Mouse (Mus musculus) bone marrow macrophage, adult 2 months (primary cell): ENCODE measurements around the gene Pde4d. TPM values are rescaled to one million over a fixed set of nuclear protein-coding genes. Genes with fewer than 3 reads are reported as not detected.

Experiments used
- H3K27ac ChIP-seq: 2 replicates; pipeline ENCODE4 v1.5.1; 2012; ENCODE audit warnings: low read depth, low read length; ENCODE audit not compliant: insufficient read depth
- H3K4me1 ChIP-seq: 2 replicates; pipeline ENCODE4 v1.6.1; 2012; ENCODE audit warnings: low read length; ENCODE audit not compliant: control insufficient read depth, insufficient read depth
- H3K4me3 ChIP-seq: 2 replicates; pipeline ENCODE4 v1.5.1; 2012; ENCODE audit warnings: mild to moderate bottlenecking, low read length, moderate library complexity; ENCODE audit not compliant: insufficient read depth
- CTCF ChIP-seq: IDR thresholded peaks from 2 replicates; pipeline ENCODE4 v1.5.1; 2012; ENCODE audit warnings: low read depth, mild to moderate bottlenecking, low read length, moderate library complexity
- POLR2A ChIP-seq: IDR thresholded peaks from 2 replicates; pipeline ENCODE4 v1.6.1; 2012; ENCODE audit warnings: mild to moderate bottlenecking, low read depth, low read length, borderline replicate concordance
- polyA plus RNA-seq: library from polyadenylated mRNA; stranded (reverse); fragments of >200 nt; gene quantifications from 2 replicates; pipeline ENCODE4 v1.2.4, GENCODE M21; 2012; ENCODE audit not compliant: missing spikeins, insufficient read depth, insufficient read length

Pde4d gene
- polyA plus RNA-seq, 1 experiment, result 1.8 TPM

DNA sequence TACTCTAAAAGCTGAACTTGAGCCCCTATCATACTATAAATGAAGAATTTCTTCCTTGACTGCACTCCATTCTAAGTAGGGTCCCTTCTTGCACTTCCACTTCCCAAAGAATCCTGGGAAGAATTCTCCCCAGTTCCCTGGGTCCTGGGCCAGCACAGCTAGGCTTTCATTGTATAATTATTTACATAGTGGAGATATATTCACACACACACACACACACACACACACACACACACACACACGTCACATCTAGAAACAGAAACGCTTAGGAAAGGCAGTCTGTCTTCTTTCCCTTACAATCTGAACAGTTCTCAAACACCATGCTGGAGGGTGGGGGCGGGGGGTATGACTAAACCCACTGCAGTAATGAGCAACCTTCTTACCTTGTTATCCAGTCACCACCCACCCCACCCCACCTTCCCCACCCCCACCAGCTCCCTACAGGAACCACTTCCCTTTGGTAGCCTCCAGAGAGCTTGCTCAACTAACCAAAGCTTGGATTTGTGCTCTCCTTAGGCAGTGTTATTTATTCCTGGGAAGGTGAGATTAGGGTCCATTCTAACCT, 868.8 kb downstream of the Pde4d start:
- Histone ChIP-seq H3K27ac (no peak overlapping the region), H3K4me1 (peaks cover 3% of the 10 kb centered on the region), H3K4me3 (no peak overlapping the region)
- TF ChIP-seq POLR2A, result no peak

DNA sequence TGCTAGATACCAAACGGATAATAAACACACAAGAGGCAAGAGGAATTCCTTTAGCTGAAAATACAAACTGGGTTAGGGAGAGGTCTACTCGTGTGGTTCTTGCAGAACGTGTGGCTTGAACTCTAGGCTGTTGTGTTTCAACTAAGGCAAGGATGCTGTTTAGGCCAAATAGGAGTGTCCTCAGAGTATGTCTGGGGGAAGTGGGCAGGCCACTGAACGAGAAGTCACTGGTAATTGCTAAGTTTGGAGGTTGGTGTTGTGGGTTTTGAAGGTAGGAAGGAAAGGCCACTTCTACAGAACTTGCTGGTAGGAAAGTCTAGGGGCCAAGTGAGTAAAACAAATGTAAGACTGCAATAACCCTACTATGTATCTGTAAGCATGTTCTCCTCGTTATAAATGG, 876.3 kb downstream of the Pde4d start:
- Histone ChIP-seq H3K4me3 (no peak overlapping the region), H3K4me1 (no peaks in the 10 kb centered on the region), H3K27ac (no peak overlapping the region)
- TF ChIP-seq POLR2A (no peak), CTCF (no peak)

DNA sequence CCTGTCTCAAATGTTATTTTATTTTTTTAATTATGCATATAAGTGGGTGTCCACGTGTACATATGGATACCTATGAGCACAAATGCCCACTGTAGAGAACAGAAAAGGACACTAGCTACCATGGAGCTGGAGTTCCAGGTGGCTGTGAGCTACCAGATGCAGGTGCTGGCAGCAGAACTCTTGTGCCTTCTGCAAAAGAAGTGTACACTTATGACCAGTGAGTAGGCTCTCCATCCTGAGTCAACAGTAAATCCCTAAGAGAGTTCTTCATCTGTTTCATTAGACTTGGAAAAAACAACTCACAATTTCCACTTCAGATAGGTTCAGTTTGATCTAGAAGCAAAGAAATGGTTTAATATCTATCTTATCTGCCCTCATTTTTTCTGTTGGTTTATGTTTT, 881.8 kb downstream of the Pde4d start:
- no peaks in the 10 kb centered on the region for H3K4me1 ChIP-seq
- H3K4me3 ChIP-seq, result no peak overlapping the region
- H3K27ac ChIP-seq, result no peak overlapping the region
- TF ChIP-seq CTCF, result no peak
- TF ChIP-seq POLR2A, result no peak

DNA sequence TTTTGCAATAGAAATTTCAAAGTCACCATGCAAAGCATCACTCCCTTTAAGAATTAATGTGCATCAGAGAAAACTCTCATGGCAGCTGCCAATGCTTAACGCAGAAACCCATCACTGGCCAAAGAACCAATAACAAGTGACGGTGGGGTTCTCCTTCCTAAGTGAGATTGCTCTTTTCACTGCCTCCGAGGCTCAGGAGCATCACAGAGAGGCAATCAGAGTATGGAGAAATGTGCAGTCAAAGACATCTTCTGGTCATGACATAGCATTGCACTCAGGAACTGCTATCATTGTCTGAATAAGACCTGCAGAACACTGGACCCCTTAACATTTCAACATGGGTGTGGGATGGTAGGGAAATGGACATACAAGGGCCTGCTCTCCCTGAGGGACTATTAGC, 892.2 kb downstream of the Pde4d start:
- no peak overlapping the region for H3K27ac ChIP-seq
- H3K4me1 ChIP-seq, result no peaks in the 10 kb centered on the region
- TF ChIP-seq POLR2A (no peak), CTCF (no peak)
- no peak overlapping the region for H3K4me3 ChIP-seq

DNA sequence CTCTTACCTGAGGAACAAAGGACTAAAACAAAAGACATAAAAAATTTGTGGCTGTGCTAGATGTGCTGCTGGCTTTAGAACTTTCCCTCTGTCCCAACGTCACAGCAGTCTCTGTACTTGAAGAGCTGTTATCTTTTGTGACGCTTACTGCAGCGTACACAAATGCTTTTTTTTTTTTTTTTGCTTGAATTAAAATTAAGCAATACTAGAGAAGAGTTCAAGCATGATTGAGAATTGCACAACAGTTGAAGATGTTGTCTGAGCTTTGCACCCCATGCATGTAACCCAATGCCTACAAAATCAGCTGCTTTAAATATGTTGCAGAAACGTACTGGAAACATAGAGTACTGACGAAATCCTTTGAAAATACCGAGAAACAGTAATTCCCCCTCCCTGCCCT, 892.7 kb downstream of the Pde4d start:
- no peaks in the 10 kb centered on the region for H3K4me1 ChIP-seq
- no peak overlapping the region for H3K27ac ChIP-seq
- no peak overlapping the region for H3K4me3 ChIP-seq
- TF ChIP-seq CTCF (no peak), POLR2A (no peak)

DNA sequence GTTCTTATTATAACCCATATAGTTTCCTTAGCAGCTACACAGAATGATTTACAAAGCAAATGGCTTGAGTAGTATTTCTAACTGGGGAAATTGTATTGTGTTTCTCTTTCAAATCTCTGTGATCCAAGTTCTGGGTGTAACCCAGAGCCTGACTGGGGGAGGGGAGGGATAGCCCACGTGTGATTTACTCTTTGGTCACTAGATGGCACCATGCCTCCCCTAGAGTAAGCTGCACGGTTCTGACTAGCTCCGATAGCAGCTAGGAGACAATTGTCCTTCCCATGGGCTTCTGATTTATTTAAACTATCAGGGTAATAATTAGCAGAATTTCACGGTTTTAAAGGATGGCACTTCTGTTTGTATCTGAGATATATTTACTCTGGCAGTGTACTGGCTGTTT, 893.8 kb downstream of the Pde4d start:
- Histone ChIP-seq H3K27ac (no peak overlapping the region), H3K4me3 (no peak overlapping the region), H3K4me1 (no peaks in the 10 kb centered on the region)
- TF ChIP-seq POLR2A, result no peak
- TF ChIP-seq CTCF, result peak; percentile 68

DNA sequence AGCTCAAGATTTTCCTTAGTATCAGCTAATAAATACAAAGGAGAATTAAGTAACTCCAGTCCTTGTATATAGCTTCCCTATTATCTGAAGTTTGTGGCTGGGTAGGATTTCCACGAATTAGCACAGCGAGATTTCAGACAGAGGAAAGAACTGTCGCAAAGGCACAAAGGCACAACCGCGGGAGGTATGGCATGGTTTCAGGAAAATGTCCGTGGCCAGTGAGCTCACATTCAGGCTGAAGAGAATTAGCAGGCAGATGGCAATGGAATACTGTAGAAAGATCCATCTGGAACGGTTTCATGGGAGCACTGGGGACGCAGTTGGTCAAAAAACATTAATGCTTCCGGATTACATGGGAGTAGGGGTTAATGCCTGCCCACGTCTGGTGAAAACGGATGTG, 898.0 kb downstream of the Pde4d start:
- Histone ChIP-seq H3K27ac (no peak overlapping the region), H3K4me1 (no peaks in the 10 kb centered on the region), H3K4me3 (no peak overlapping the region)
- TF ChIP-seq CTCF (no peak), POLR2A (no peak)

DNA sequence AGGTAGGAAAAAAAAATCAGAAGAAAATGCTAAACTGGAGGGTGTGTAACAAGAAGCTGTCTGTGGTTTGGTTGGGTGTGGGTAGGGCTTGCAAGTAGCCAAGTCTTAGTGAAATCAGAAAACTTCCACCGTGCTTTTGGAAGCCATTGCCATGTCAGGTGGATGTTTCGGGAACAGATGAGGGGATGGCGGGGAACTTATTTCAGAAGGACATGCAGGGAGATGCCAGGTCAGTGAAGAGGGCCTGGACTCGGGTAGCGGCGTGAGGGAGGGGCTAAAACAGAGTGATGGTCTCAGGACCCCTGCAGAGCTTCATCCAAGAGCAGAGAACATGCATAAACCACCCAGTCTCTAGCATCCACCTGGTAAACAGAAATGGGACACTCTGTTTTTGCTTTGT, 898.6 kb downstream of the Pde4d start:
- H3K4me1 ChIP-seq, result no peaks in the 10 kb centered on the region

DNA sequence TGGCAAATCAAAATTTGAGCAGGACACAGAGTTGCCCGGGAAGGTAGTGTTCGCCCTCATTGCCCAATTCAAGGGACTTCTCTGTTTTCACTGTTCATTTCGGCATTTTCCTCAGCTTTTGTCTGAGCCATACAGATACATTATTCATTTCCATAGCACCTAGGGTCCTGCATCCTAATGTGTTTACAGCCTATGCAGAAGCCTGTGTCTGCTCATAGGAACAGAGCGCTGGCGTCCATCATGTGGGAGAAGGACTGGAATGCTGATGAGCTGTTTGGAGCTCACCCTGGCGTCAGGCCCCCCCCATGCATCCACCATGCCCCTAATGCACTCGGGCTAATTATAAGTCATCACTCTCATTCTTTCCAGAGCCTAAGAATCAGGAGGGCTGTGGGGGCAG, 900.4 kb downstream of the Pde4d start:
- Histone ChIP-seq H3K4me3 (no peak overlapping the region), H3K27ac (no peak overlapping the region), H3K4me1 (no peaks in the 10 kb centered on the region)
- TF ChIP-seq CTCF, result no peak
- TF ChIP-seq POLR2A, result no peak

More for the DNA sequence above, 898.6 kb downstream of the Pde4d start:
- Histone ChIP-seq H3K4me3 (no peak overlapping the region), H3K27ac (no peak overlapping the region)
- no peak for TF ChIP-seq POLR2A
- TF ChIP-seq CTCF, result no peak

DNA sequence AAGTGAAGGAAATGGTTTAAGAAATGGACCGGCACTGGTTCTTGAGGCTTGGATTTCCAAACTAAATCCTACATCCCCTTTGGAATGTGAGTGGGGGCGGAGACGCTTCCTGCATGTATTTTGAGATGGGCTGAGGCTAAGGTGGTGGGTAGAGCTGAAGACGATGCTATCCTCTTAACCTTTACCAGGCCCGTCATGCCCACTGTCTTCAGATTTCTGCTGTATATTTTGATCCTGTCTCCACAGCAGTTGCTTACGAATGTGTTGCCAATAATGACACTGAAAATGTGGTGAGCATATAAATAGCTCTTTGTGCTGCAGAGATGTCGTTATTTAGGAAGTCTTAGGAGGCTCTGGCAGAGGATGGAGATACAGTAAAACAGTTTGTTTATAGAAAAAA, 904.3 kb downstream of the Pde4d start:
- Histone ChIP-seq H3K27ac (no peak overlapping the region), H3K4me3 (no peak overlapping the region), H3K4me1 (no peaks in the 10 kb centered on the region)
- TF ChIP-seq POLR2A, result no peak
- TF ChIP-seq CTCF, result no peak

DNA sequence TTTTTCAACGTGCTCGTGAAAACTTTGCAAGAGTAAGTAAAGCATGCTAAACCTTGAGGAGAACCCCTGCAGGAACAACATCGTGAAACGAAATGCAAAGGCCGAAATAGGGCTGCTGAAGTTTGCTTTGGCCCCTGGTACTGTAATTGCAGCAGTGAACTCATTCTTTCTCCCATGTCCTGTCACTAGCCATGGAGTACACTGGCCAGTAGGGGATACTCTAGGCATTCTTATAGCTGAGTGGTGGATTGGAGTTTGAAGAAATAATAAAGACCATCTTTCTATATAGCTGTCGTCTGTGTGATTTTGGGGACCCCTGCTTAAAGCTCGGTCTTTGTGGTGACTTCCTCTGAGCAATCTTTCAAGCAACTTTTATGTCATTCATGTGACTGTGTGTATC, 906.5 kb downstream of the Pde4d start:
- TF ChIP-seq POLR2A (no peak), CTCF (no peak)
- Histone ChIP-seq H3K4me1 (no peaks in the 10 kb centered on the region), H3K27ac (no peak overlapping the region), H3K4me3 (no peak overlapping the region)
